Mouse (Mus musculus) myocyte (in vitro differentiated cells): Measurements from ENCODE around the gene Nup93. TPM values are rescaled to one million over a fixed set of nuclear protein-coding genes. Genes with fewer than 3 reads are reported as not detected.

Experiments used
- H3K27me3 ChIP-seq: one replicate; pipeline ENCODE4 v1.6.1; 2011; ENCODE audit not compliant: control insufficient read depth, insufficient read depth, insufficient read length
- H3K36me3 ChIP-seq: one replicate; pipeline ENCODE4 v1.6.1; 2011; ENCODE audit not compliant: control insufficient read depth, insufficient read depth
- H3K4me2 ChIP-seq: one replicate; pipeline ENCODE4 v1.6.1; 2011; ENCODE audit warnings: low read depth, control low read depth
- H3K4me3 ChIP-seq: one replicate; pipeline ENCODE4 v1.5.1; 2011; ENCODE audit warnings: mild to moderate bottlenecking, control low read depth, moderate library complexity
- H3K79me2 ChIP-seq: one replicate; pipeline ENCODE4 v1.6.1; 2011; ENCODE audit not compliant: control insufficient read depth, insufficient read depth
- H3ac ChIP-seq: one replicate; pipeline ENCODE4 v1.6.1; 2011; ENCODE audit not compliant: control insufficient read depth, insufficient read length
- CEBPB ChIP-seq: IDR thresholded peaks from 2 replicates; pipeline ENCODE4 v1.6.1; 2011; ENCODE audit warnings: mild to moderate bottlenecking, moderate library complexity; ENCODE audit not compliant: poor library complexity, insufficient read depth, severe bottlenecking
- E2F4 ChIP-seq: IDR thresholded peaks from one replicate; pipeline ENCODE4 v1.6.1; 2011; ENCODE audit warnings: mild to moderate bottlenecking, control low read depth, moderate library complexity; ENCODE audit not compliant: insufficient read depth
- MAX ChIP-seq: IDR thresholded peaks from one replicate; pipeline ENCODE4 v1.6.1; 2011; ENCODE audit warnings: low read depth, mild to moderate bottlenecking, control low read depth
- MYOD1 ChIP-seq, 3 experiments: IDR thresholded peaks; one replicate each; pipeline ENCODE4 v1.6.1; 2011; ENCODE audit warnings: control low read depth in 2 of 3, low read depth in 2 of 3, mild to moderate bottlenecking in 2 of 3, moderate library complexity in 1 of 3; ENCODE audit not compliant: insufficient read length in 2 of 3, control insufficient read depth in 1 of 3
- MYOG ChIP-seq, 3 experiments: IDR thresholded peaks; one replicate each; pipeline ENCODE4 v1.6.1; 2011; ENCODE audit warnings: control low read depth in 2 of 3, low read depth in 2 of 3, mild to moderate bottlenecking in 2 of 3; ENCODE audit not compliant: insufficient read length in 2 of 3, control insufficient read depth in 1 of 3, insufficient read depth in 1 of 3
- POLR2A ChIP-seq: IDR thresholded peaks from one replicate; pipeline ENCODE4 v1.6.1; 2011; ENCODE audit warnings: low read depth, mild to moderate bottlenecking, control low read depth, moderate library complexity; ENCODE audit not compliant: insufficient read length
- POLR2AphosphoS2 ChIP-seq: IDR thresholded peaks from one replicate; pipeline ENCODE4 v1.6.1; 2011; ENCODE audit warnings: low read depth, control low read depth; ENCODE audit not compliant: insufficient read length
- REST ChIP-seq: IDR thresholded peaks from one replicate; pipeline ENCODE4 v1.6.1; 2011; ENCODE audit warnings: mild to moderate bottlenecking, control low read depth, moderate library complexity; ENCODE audit not compliant: insufficient read depth, insufficient read length
- SRF ChIP-seq: IDR thresholded peaks from one replicate; pipeline ENCODE4 v1.6.1; 2011; ENCODE audit warnings: low read depth; ENCODE audit not compliant: control insufficient read depth, insufficient read length
- TCF12 ChIP-seq: IDR thresholded peaks from one replicate; pipeline ENCODE4 v1.6.1; 2011; ENCODE audit warnings: mild to moderate bottlenecking, control low read depth; ENCODE audit not compliant: poor library complexity, insufficient read depth, severe bottlenecking
- TCF3 ChIP-seq: IDR thresholded peaks from one replicate; pipeline ENCODE4 v1.6.1; 2011; ENCODE audit warnings: low read depth, control low read depth; ENCODE audit not compliant: insufficient read length
- USF1 ChIP-seq: IDR thresholded peaks from one replicate; pipeline ENCODE4 v1.6.1; 2011; ENCODE audit warnings: low read depth, mild to moderate bottlenecking, control low read depth, moderate library complexity
- polyA plus RNA-seq: library from polyadenylated mRNA; unstranded; fragments of >200 nt; fragmentation: generic; extraction: Trizol; gene quantifications from one replicate; pipeline ENCODE4 v1.2.1, GENCODE M21; 2012; ENCODE audit warnings: missing spikeins

Gene Nup93
- polyA plus RNA-seq, 1 experiment = 38.1 TPM

GRCm38 (mm10) chr8:94194591-94195223, 19.7 kb upstream of the Nup93 start:
- no peaks in the 10 kb centered on the region for H3K36me3 ChIP-seq
- H3ac ChIP-seq = no peak overlapping the region
- TF ChIP-seq POLR2AphosphoS2 (no peak), MAX (no peak), POLR2A (no peak), CEBPB (peak; percentile 73), E2F4 (no peak), MYOD1 (IDR thresholded peaks at IDR 0.05; ENCODE audit: control insufficient read depth in 1 of 3, insufficient read length in 2 of 3, low read depth in 2 of 3) (no peak), TCF3 (no peak), TCF12 (no peak)

DNA sequence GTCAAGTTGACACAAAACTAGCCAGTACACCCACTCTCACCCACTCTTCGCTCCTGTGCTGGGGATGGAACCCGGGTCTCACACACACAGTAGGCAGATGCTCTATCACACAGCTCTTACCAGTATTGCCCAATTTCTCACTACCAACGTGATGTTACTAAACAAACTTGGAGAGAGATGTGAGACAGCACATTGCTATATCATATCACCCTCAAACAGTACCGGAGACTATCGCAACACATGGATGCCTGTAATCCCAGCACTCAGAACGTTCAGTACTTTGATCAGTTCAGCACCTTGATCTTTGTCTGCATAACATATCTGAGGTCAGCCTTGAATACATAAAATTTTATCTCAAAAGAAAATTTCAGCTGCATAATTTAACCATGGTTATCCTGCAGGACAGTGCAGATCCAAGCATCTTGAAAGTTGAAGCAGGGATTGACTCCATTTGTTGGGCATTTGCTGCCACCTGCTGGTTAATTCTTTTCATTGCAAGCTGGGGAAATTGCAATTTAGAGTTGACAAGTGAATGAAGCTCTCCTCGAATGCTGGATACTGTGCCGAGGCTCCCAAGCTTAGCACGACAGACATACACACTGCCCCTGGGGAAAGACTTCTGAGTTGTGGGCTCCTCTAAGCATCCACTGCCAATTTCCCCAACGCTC, 15.0 kb upstream of the Nup93 start:
- no peaks in the 10 kb centered on the region for H3K79me2 ChIP-seq
- H3K4me3 ChIP-seq = no peak overlapping the region
- TF ChIP-seq MYOG (IDR thresholded peaks at IDR 0.05; ENCODE audit: control insufficient read depth in 1 of 3, insufficient read depth in 1 of 3, insufficient read length in 2 of 3, low read depth in 2 of 3) = no peak
- TF ChIP-seq POLR2A = no peak
- no peak for TF ChIP-seq REST
- TF ChIP-seq CEBPB = no peak
- TF ChIP-seq TCF12 = no peak
- no peak for TF ChIP-seq E2F4
- no peak for TF ChIP-seq POLR2AphosphoS2
- H3K27me3 ChIP-seq = no peaks in the 10 kb centered on the region
- no peaks in the 10 kb centered on the region for H3K36me3 ChIP-seq
- no peak overlapping the region for H3ac ChIP-seq
- H3K4me2 ChIP-seq = peak overlapping the region; percentile 58

More at GRCm38 (mm10) chr8:94194591-94195223, 19.7 kb upstream of the Nup93 start:
- no peak overlapping the region for H3K4me3 ChIP-seq
- H3K4me2 ChIP-seq = peak overlapping the region; percentile 24
- no peaks in the 10 kb centered on the region for H3K79me2 ChIP-seq
- no peaks in the 10 kb centered on the region for H3K27me3 ChIP-seq

DNA sequence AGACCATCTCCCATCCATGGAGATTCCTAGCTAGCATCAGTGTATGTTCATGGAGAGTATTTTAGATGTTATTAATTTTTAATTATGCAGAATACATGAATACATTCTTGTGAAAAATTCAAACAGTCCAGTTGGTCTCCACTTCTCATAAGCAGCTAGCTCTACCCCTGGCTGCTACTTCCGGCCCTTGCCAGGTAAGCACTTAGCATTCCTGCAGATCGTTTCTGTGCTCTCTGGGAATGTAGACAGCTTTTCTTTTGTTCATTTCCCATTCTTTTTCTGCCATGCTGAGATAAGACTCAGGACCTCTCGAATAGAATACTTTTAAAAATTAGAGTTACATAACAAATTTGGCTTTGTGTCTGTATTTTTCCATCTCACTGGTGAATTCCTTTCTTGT, 10.3 kb upstream of the Nup93 start:
- no peaks in the 10 kb centered on the region for H3K36me3 ChIP-seq
- H3ac ChIP-seq = no peak overlapping the region
- TF ChIP-seq POLR2A (no peak), SRF (no peak), MYOG (IDR thresholded peaks at IDR 0.05; ENCODE audit: control insufficient read depth in 1 of 3, insufficient read depth in 1 of 3, insufficient read length in 2 of 3, low read depth in 2 of 3) (no peak), REST (no peak), MYOD1 (IDR thresholded peaks at IDR 0.05; ENCODE audit: control insufficient read depth in 1 of 3, insufficient read length in 2 of 3, low read depth in 2 of 3) (no peak), USF1 (no peak), POLR2AphosphoS2 (no peak), TCF3 (no peak), E2F4 (no peak), TCF12 (no peak), CEBPB (no peak), MAX (no peak)
- H3K4me2 ChIP-seq = no peak overlapping the region
- H3K27me3 ChIP-seq = peaks cover 2% of the 10 kb centered on the region
- H3K79me2 ChIP-seq = no peaks in the 10 kb centered on the region
- H3K4me3 ChIP-seq = no peak overlapping the region

GRCm38 (mm10) chr8:94205736-94206135, 8.6 kb upstream of the Nup93 start:
- H3K4me2 ChIP-seq = no peak overlapping the region
- TF ChIP-seq TCF12 = no peak
- TF ChIP-seq E2F4 = no peak
- no peak for TF ChIP-seq MYOD1 (IDR thresholded peaks at IDR 0.05; ENCODE audit: control insufficient read depth in 1 of 3, insufficient read length in 2 of 3, low read depth in 2 of 3)
- TF ChIP-seq POLR2AphosphoS2 = no peak
- TF ChIP-seq POLR2A = no peak
- no peak for TF ChIP-seq MAX
- no peak for TF ChIP-seq REST
- TF ChIP-seq TCF3 = no peak
- no peak for TF ChIP-seq CEBPB
- TF ChIP-seq USF1 = no peak
- TF ChIP-seq SRF = no peak
- TF ChIP-seq MYOG (IDR thresholded peaks at IDR 0.05; ENCODE audit: control insufficient read depth in 1 of 3, insufficient read depth in 1 of 3, insufficient read length in 2 of 3, low read depth in 2 of 3) = no peak
- H3K79me2 ChIP-seq = no peaks in the 10 kb centered on the region
- H3K27me3 ChIP-seq = peaks cover 7% of the 10 kb centered on the region
- H3ac ChIP-seq = no peak overlapping the region
- no peak overlapping the region for H3K4me3 ChIP-seq
- no peaks in the 10 kb centered on the region for H3K36me3 ChIP-seq

GRCm38 (mm10) chr8:94206256-94206655, 8.1 kb upstream of the Nup93 start:
- no peak overlapping the region for H3K4me2 ChIP-seq
- no peaks in the 10 kb centered on the region for H3K79me2 ChIP-seq
- no peak overlapping the region for H3K4me3 ChIP-seq
- H3K36me3 ChIP-seq = no peaks in the 10 kb centered on the region
- peaks cover 10% of the 10 kb centered on the region for H3K27me3 ChIP-seq
- no peak overlapping the region for H3ac ChIP-seq
- TF ChIP-seq MAX (no peak), SRF (no peak), USF1 (no peak), POLR2AphosphoS2 (no peak)
